ENCODE assay signal across 14 mouse cellular contexts in the genomic region with DNA sequence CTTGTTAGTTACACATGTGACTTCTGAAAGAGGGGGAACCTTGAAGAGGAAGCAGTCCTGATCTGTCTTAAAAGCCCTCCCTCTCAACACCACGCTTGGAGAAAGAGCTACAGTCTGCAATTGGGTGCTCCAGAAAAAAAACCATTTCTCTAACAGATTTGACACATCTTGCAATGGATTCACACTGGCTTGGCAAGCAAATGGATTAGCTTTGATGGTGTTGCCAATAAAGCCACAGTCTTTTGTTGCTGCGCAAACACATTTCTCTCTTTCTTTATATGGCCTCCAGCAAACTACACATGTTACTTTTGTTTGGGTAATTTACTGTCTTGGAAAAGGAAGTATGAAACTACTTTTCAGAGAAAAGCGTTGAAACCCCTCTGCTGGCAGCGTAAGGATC.
"Had no signal": no experiment of that assay in that cellular context is flagged by ENCODE, and none has a peak within 500 bp of the region (broad histone marks: within the 10 kb centered on the region; RNA-seq: fewer than 3 reads in every experiment).

No protein-coding gene starts in this region.

- H3K4me1 ChIP-seq: kidney, embryonic 15.5 days; limb, embryonic 12.5 days; midbrain, embryonic 10.5 days; neural tube, embryonic 15.5 days had no signal

- H3K9ac ChIP-seq: kidney, embryonic 15.5 days; limb, embryonic 12.5 days; liver, embryonic 14.5 days; neural tube, embryonic 15.5 days had no signal

- H3K27me3 ChIP-seq: kidney, embryonic 15.5 days; limb, embryonic 12.5 days; neural tube, embryonic 15.5 days had no signal

- DNase-seq: kidney, postnatal 14 days; lung, adult 2 months; lung, postnatal 4 days; midbrain, embryonic 14.5 days; right cerebral cortex, adult 18-20 months; right cerebral cortex, postnatal 25 days; thymus, postnatal 36 days had no signal

- H3K4me2 ChIP-seq: kidney, embryonic 15.5 days; limb, embryonic 12.5 days; neural tube, embryonic 15.5 days had no signal

- H3K36me3 ChIP-seq: kidney, embryonic 15.5 days; limb, embryonic 12.5 days; midbrain, embryonic 10.5 days; neural tube, embryonic 15.5 days had no signal

- H3K9me3 ChIP-seq: kidney, embryonic 15.5 days; limb, embryonic 12.5 days; midbrain, embryonic 10.5 days; neural tube, embryonic 15.5 days had no signal

- H3K27ac ChIP-seq: kidney, embryonic 15.5 days; left cerebral cortex, adult 2 months; limb, embryonic 12.5 days; liver, embryonic 14.5 days; midbrain, embryonic 10.5 days; neural tube, embryonic 15.5 days had no signal

- H3K4me3 ChIP-seq: kidney, embryonic 15.5 days; left cerebral cortex, adult 2 months; limb, embryonic 12.5 days; midbrain, embryonic 10.5 days; myocyte; neural tube, embryonic 15.5 days had no signal
